Mouse (Mus musculus) telencephalon, adult 2 months (tissue): Measurements from ENCODE around the gene H2afy.
A peak's percentile ranks its signal among the peaks of the same experiment; 100 is the strongest.

Experiments used
- DNase-seq: peaks from one replicate; pipeline ENCODE4 v3.0.0-alpha.2; 2011; ENCODE audit warnings: low read depth, low spot score

Gene H2afy

GRCm38 (mm10) chr13:56136200-56136599 lies at the start of gene H2afy:
Gene H2afy (minus strand): TSS chr13:56136361.
- no peak for DNase-seq

GRCm38 (mm10) chr13:56183687-56184086 lies 47.5 kb upstream of the H2afy start:
- no peak for DNase-seq

- DNase-seq = peak; percentile 48
These were observed 45.3 kb upstream of the H2afy start for GRCm38 (mm10) chr13:56181424-56181823.

- no peak for DNase-seq
These were observed 42.4 kb upstream of the H2afy start, which contains the start of gene Tifab for GRCm38 (mm10) chr13:56178416-56179035. Gene Tifab (minus strand): TSS chr13:56178885.

GRCm38 (mm10) chr13:56176310-56176709 lies 40.1 kb upstream of the H2afy start:
- no peak for DNase-seq

- DNase-seq = no peak
These were observed 39.7 kb upstream of the H2afy start for GRCm38 (mm10) chr13:56175848-56176247.

- no peak for DNase-seq
These were observed 36.9 kb upstream of the H2afy start for GRCm38 (mm10) chr13:56172901-56173545.

GRCm38 (mm10) chr13:56172106-56172505 lies 35.9 kb upstream of the H2afy start:
- DNase-seq = no peak

GRCm38 (mm10) chr13:56168403-56168781 lies 32.2 kb upstream of the H2afy start:
- no peak for DNase-seq

- no peak for DNase-seq
These were observed 31.6 kb upstream of the H2afy start for GRCm38 (mm10) chr13:56167446-56168402.

- DNase-seq = no peak
These were observed 29.4 kb upstream of the H2afy start for GRCm38 (mm10) chr13:56165561-56165960.

- no peak for DNase-seq
These were observed 28.2 kb upstream of the H2afy start for GRCm38 (mm10) chr13:56164372-56164771.

- DNase-seq = no peak
These were observed 27.6 kb upstream of the H2afy start for GRCm38 (mm10) chr13:56163751-56164150.

GRCm38 (mm10) chr13:56162859-56163258 lies 26.7 kb upstream of the H2afy start:
- DNase-seq = no peak

GRCm38 (mm10) chr13:56159614-56160363 lies 23.6 kb upstream of the H2afy start:
- no peak for DNase-seq

GRCm38 (mm10) chr13:56159016-56159601 lies 22.9 kb upstream of the H2afy start:
- no peak for DNase-seq

GRCm38 (mm10) chr13:56155671-56156070 lies 19.5 kb upstream of the H2afy start:
- DNase-seq = no peak

GRCm38 (mm10) chr13:56155048-56155447 lies 18.9 kb upstream of the H2afy start:
- DNase-seq = no peak

GRCm38 (mm10) chr13:56152773-56153460 lies 16.8 kb upstream of the H2afy start:
- no peak for DNase-seq

- DNase-seq = no peak
These were observed 15.5 kb upstream of the H2afy start for GRCm38 (mm10) chr13:56151404-56152226.
